Mouse (Mus musculus) neural tube, embryonic 11.5 days (tissue): ENCODE data around the gene Alox12b. TPM values are rescaled to one million over a fixed set of nuclear protein-coding genes. Genes with fewer than 3 reads are reported as not detected.

ENCODE experiments used
- ATAC-seq: fragments of 200-750 bp; cut with Nextera tagmentation; 2 replicates; pipeline ENCODE4 v1.8.0; 2017; ENCODE audit warnings: moderate number of reproducible peaks, mild to moderate bottlenecking, moderate TSS enrichment, moderate library complexity; ENCODE audit not compliant: insufficient read depth, low FRiP score, low TSS enrichment
- DNase-seq: peaks from one replicate; pipeline ENCODE4 v3.0.0-alpha.2; 2015; ENCODE audit warnings: low spot score
- H3K27ac ChIP-seq: fragments of 300-500 bp; sonication (generic); 2 replicates; pipeline ENCODE4 v1.5.1; 2014; ENCODE audit warnings: low read depth, mild to moderate bottlenecking, low read length
- H3K27me3 ChIP-seq: fragments of 300-500 bp; sonication (generic); 2 replicates; pipeline ENCODE4 v1.6.1; 2014; ENCODE audit warnings: mild to moderate bottlenecking, low read length, mixed read lengths; ENCODE audit not compliant: control insufficient read depth, insufficient read depth
- H3K36me3 ChIP-seq: fragments of 300-500 bp; sonication (generic); 2 replicates; pipeline ENCODE4 v1.6.1; 2014; ENCODE audit warnings: mild to moderate bottlenecking, low read length, moderate library complexity, mixed read lengths; ENCODE audit not compliant: control insufficient read depth, insufficient read depth
- H3K4me1 ChIP-seq: fragments of 300-500 bp; sonication (generic); 2 replicates; pipeline ENCODE4 v1.6.1; 2014; ENCODE audit warnings: low read length, mixed read lengths; ENCODE audit not compliant: control insufficient read depth, insufficient read depth
- H3K4me2 ChIP-seq: fragments of 300-500 bp; sonication (generic); 2 replicates; pipeline ENCODE4 v1.6.1; 2014; ENCODE audit warnings: low read depth, mild to moderate bottlenecking, moderate library complexity
- H3K4me3 ChIP-seq: fragments of 300-500 bp; sonication (generic); 2 replicates; pipeline ENCODE4 v1.5.1; 2014; ENCODE audit warnings: low read depth, low read length
- H3K9ac ChIP-seq: fragments of 300-500 bp; sonication (generic); 2 replicates; pipeline ENCODE4 v1.6.1; 2014; ENCODE audit warnings: mild to moderate bottlenecking, low read length
- H3K9me3 ChIP-seq: fragments of 300-500 bp; sonication (generic); 2 replicates; pipeline ENCODE4 v1.6.1; 2016; ENCODE audit warnings: low read length; ENCODE audit not compliant: control insufficient read depth
- WGBS: fragments of 180-500 bp; shearing (Covaris S2); extraction: QIAGEN DNeasy Blood & Tissue Kit; methylation state at CpG from one replicate; pipeline ENCODE4 v1.1.7; 2014; 5-methylcytosine and 5-hydroxymethylcytosine counted together
- polyA plus RNA-seq: library from polyadenylated mRNA; unstranded; fragments of >200 nt; fragmentation: Nextera tagmentation; extraction: Ambion mirVana; gene quantifications from 2 replicates; pipeline ENCODE4 v1.2.1, GENCODE M21; 2014

The Alox12b gene
- polyA plus RNA-seq, 1 experiment from 2014 or later, result not detected

DNA sequence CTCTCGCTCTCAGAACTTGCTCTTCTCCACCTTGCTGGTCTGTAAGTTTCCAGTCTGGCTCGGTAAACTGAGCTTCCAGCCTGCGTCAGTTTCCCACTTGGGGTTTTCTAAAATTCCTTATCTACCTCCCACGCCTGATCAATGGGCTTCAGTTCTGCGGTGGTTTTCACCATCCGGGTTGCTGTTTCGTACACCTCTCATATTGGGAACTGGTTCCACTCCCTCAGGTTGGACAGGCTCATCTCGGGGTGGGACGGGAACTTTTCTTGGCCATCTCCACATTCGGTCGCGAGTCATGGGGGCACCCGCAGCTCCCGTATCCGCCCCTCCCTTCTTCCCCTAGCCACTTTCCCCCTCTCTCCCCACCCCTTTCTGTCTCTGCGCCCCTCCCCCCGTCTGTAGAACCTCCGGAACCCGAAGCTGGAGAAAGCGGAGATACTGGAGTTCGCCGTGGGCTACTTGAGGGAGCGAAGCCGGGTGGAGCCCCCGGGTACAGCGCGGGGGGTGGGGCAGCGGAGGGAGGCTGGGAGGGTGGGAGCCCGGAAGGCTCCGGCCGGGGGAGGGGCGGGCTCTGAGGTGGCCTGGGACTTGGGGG lies 35.0 kb upstream of the Alox12b start:
- WGBS, result 0% methylated on average over 31 of the region's 32 CpGs
- Histone ChIP-seq H3K4me3 (peak overlapping the region; percentile 69), H3K4me1 (peaks cover 22% of the 10 kb centered on the region), H3K9me3 (no peaks in the 10 kb centered on the region), H3K27me3 (peaks cover 18% of the 10 kb centered on the region), H3K27ac (no peak overlapping the region), H3K9ac (peak overlapping the region; percentile 43), H3K36me3 (no peaks in the 10 kb centered on the region), H3K4me2 (peak overlapping the region; percentile 90)
- DNase-seq (no peak), ATAC-seq (no peak)

DNA sequence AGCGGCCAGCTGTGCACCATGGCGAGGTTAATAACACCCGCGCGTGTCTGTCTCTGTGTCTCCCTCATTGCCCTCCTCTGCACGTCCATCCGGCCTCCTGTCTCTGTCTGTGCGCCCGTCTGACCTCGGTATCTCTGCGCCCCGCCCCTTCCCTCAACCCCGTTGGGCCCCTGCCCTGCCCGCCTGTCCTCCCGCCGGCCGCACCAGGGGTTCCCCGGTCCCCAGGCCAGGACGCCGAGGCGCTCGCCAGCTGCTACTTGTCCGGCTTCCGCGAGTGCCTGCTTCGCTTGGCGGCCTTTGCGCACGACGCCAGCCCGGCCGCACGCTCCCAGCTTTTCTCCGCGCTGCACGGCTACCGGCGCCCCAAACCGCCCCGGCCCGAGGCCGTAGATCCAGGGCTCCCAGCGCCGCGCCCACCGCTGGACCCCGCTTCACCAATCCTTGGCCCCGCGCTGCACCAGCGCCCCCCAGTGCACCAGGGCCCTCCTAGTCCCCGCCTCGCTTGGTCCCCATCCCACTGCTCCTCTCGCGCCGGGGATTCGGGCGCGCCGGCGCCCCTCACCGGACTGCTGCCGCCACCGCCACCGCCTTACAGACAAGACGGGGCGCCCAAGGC lies 34.3 kb upstream of the Alox12b start, which contains the start of gene 9130213A22Rik:
Gene 9130213A22Rik, minus strand, starts transcription at position 254 of the 616 bp plus-strand sequence.
- under 1% methylated on average over 56 of the region's 66 CpGs for WGBS
- peak within 1 kb of the TSS; percentile 90 for H3K4me2 ChIP-seq
- peak; percentile 91 for DNase-seq
- peak within 1 kb of the TSS; percentile 69 for H3K4me3 ChIP-seq
- peak; percentile 30; the same call in 1 of the 2 replicates for ATAC-seq
- H3K4me1 ChIP-seq, result peaks cover 22% of the 10 kb centered on the region
- H3K9ac ChIP-seq, result peak within 1 kb of the TSS; percentile 43
- no peaks in the 10 kb centered on the region for H3K9me3 ChIP-seq
- H3K36me3 ChIP-seq, result no peaks in the 10 kb centered on the region
- peak within 1 kb of the TSS; percentile 60 for H3K27ac ChIP-seq
- H3K27me3 ChIP-seq, result peaks cover 15% of the 10 kb centered on the region

DNA sequence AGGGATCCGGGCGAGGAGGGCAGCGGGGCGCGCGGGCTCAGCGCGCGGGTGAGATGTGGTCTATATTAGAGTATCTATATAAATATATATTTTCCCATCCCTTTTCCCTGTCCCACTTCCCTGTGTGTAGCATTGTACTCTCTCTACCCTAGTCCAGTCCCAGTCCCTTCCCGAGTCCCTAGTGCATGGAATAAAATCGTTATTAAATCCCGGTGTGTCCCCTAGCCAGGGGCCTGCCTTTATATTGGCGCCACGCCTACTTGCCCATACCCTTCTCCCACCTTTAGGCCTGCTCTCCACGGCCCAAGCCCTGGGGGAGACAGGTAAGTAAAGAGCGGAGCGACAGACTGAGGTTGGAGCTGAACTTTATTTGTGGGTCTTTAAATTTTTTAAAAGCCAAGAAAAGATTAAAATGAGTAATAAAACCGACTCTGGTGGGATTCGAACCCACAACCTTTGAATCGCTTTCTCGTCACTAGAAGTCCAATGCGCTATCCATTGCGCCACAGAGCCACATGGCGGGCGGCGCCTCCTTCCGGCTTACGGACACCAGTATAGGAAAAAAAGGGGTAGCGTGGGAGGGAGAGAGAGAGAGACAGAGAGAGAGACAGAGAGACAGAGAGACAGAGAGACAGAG lies 33.6 kb upstream of the Alox12b start:
- peak overlapping the region; percentile 69 for H3K4me3 ChIP-seq
- no peaks in the 10 kb centered on the region for H3K9me3 ChIP-seq
- H3K36me3 ChIP-seq, result no peaks in the 10 kb centered on the region
- peak overlapping the region; percentile 43 for H3K9ac ChIP-seq
- H3K4me1 ChIP-seq, result peaks cover 22% of the 10 kb centered on the region
- H3K27ac ChIP-seq, result no peak overlapping the region; the same call in 1 of the 2 replicates
- peak overlapping the region; percentile 90 for H3K4me2 ChIP-seq
- WGBS, result under 1% methylated on average over 29 of the region's 29 CpGs
- no peak for ATAC-seq
- peak; percentile 94 for DNase-seq
- peaks cover 15% of the 10 kb centered on the region for H3K27me3 ChIP-seq

DNA sequence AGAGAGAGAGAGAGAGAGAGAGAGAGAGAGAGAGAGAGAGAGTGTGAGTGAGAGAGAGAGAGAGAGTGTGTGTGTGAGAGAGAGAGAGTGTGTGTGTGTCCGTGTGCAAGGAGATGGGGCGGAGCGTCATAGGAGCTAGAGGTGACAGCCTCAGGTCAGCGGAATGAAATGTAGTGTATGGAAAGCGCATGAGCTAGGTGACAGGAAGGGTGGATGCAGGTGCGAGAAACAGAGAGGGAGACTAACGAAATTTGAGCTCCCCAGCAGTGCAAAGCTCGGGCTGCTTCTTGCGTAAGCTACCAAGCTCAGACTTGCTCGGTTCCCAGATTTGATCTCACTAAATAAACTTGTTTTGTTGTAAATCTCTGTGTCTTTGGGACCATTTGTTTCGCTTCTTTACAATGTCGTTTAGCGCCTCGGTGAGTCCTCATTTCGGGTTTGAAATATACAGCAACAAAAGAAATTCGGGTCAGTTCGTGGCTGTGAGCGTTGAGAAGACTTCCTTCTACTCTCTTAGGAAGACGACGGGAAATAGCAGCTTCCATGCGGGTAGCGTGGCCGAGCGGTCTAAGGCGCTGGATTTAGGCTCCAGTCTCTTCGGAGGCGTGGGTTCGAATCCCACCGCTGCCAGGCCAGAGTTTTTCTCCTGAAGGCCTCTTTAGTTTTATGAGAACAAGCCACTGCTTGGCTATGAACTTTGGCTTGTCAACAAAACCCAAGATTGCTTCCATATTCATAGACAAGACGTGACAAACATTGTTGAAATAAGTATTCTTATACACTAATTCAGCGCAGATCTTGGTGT lies 32.9 kb upstream of the Alox12b start:
- Histone ChIP-seq H3K27ac (no peak overlapping the region), H3K4me1 (peaks cover 21% of the 10 kb centered on the region)
- under 1% methylated on average over 31 of the region's 31 CpGs for WGBS

DNA sequence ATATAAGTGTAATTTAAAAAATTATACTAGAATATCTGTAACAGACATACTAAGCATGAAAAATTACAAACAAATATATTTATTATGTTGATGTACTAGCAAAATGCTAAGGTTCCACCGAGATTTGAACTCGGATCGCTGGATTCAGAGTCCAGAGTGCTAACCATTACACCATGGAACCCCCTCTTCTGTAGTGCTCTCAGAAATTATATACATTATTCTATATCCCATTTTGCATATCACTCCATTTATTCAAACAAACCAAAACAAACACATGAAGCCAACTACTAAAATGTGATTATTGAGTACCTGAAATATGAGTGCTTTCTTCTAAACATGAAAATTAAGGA lies 32.3 kb upstream of the Alox12b start:
- Histone ChIP-seq H3K27me3 (peaks cover 15% of the 10 kb centered on the region), H3K4me2 (peak overlapping the region; percentile 90; the same call in 1 of the 2 replicates), H3K9me3 (no peaks in the 10 kb centered on the region), H3K27ac (no peak overlapping the region), H3K4me1 (peaks cover 17% of the 10 kb centered on the region), H3K9ac (no peak overlapping the region), H3K36me3 (no peaks in the 10 kb centered on the region), H3K4me3 (no peak overlapping the region)
- DNase-seq (no peak), ATAC-seq (peak; percentile 66)
- WGBS, result under 1% methylated on average over 3 of the region's 3 CpGs

More for the DNA sequence above, 32.9 kb upstream of the Alox12b start:
- no peaks in the 10 kb centered on the region for H3K36me3 ChIP-seq
- H3K9me3 ChIP-seq, result no peaks in the 10 kb centered on the region
- H3K4me3 ChIP-seq, result peak overlapping the region; percentile 69
- peak overlapping the region; percentile 90 for H3K4me2 ChIP-seq
- peak overlapping the region; percentile 41; the same call in 1 of the 2 replicates for H3K9ac ChIP-seq
- peaks cover 15% of the 10 kb centered on the region for H3K27me3 ChIP-seq
- DNase-seq (peak; percentile 95), ATAC-seq (peak; percentile 67)

DNA sequence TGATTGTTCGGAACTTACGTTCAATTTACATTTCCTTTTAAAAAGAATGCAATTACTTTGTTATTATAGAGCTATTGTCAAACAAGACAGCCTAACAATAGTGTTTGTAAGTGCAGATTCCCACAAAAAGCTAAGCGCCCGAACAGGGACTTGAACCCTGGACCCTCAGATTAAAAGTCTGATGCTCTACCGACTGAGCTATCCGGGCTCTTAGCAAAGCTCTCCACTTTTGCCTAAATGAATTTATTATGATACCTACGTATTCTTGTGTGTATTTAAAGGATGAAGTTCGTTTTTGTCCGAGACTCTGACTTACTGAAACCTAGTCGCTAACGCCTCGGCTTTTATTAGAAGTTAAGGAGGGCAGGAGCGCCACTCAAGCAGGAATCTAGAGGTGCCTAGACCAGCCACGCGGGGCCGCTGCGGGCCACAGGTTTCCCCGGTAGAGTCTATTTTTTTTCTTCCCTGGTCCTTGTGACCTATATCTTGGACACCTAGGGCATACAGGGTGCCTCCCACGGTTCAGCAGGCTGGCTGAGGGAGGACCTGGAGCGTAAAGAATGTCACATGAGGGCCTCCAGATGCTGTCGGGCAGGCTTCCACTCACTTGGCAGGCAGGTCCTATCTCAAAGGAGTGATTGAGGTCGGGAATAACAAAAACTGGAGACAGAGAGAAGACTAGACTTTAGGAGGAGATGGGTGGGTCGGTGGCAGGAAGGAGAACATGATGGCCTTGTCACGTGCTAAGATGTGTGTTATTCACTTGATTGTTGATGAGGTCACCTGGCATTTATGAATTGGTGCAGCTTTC lies 31.5 kb upstream of the Alox12b start:
- WGBS, result 0% methylated on average over 24 of the region's 24 CpGs

DNA sequence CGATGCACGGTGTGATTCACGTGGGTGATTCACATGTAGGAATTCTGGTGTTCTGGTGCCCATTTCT lies 31.1 kb upstream of the Alox12b start, which contains the start of gene Aloxe3:
Gene Aloxe3, plus strand, starts transcription at position 45 of the 67 bp plus-strand sequence.
- H3K27ac ChIP-seq, result peak within 1 kb of the TSS; percentile 35; the same call in 1 of the 2 replicates
- 4% methylated on average over 3 of the region's 3 CpGs for WGBS
- H3K36me3 ChIP-seq, result no peaks in the 10 kb centered on the region
- H3K4me1 ChIP-seq, result peaks cover 10% of the 10 kb centered on the region
- peaks cover 8% of the 10 kb centered on the region for H3K27me3 ChIP-seq
- H3K4me2 ChIP-seq, result peak within 1 kb of the TSS; percentile 84
- ATAC-seq, result no peak
- H3K4me3 ChIP-seq, result peak within 1 kb of the TSS; percentile 59
- H3K9ac ChIP-seq, result peak within 1 kb of the TSS; percentile 53
- H3K9me3 ChIP-seq, result no peaks in the 10 kb centered on the region
- DNase-seq, result no peak

More for the DNA sequence above, 31.5 kb upstream of the Alox12b start:
- Histone ChIP-seq H3K36me3 (no peaks in the 10 kb centered on the region), H3K9ac (peak overlapping the region; percentile 53), H3K4me3 (peak overlapping the region; percentile 59), H3K4me2 (peak overlapping the region; percentile 84), H3K27me3 (peaks cover 13% of the 10 kb centered on the region), H3K27ac (peak overlapping the region; percentile 35; the same call in 1 of the 2 replicates), H3K9me3 (no peaks in the 10 kb centered on the region), H3K4me1 (peaks cover 13% of the 10 kb centered on the region)
- ATAC-seq (peak; percentile 54; the same call in 1 of the 2 replicates), DNase-seq (peak; percentile 82)
